Comparison of ENCODE assay signal across 1 mouse cellular context in genomic region chr5:33301801-33302200, GRCm38 (mm10).
TF ChIP-seq lines count a peak whose summit lies in the region.

No protein-coding gene starts in this region.

TF ChIP-seq in CH12.LX, 34 proteins besides CTCF, POLR2A, EP300 and RAD21:
- no peak for TF ChIP-seq ELF1 (IDR thresholded peaks at IDR 0.05; ENCODE audit: low read depth, low read length)
- no peak for TF ChIP-seq MAFK (IDR thresholded peaks at IDR 0.05; ENCODE audit: insufficient replicate concordance, low read length)
- no peak for TF ChIP-seq IRF4 (IDR thresholded peaks at IDR 0.05; ENCODE audit: low read depth, low read length)
- no peak for TF ChIP-seq RCOR1 (conservative IDR thresholded peaks at IDR 0.05; ENCODE audit: low read depth, low read length)
- peak; percentile 55 for TF ChIP-seq SMC3 (IDR thresholded peaks at IDR 0.05; ENCODE audit: low read depth, low read length)
- TF ChIP-seq UBTF (IDR thresholded peaks at IDR 0.05; ENCODE audit: low read depth, low read length) = no peak
- TF ChIP-seq USF1 (IDR thresholded peaks at IDR 0.05; ENCODE audit: low read depth, low read length) = no peak
- no peak for TF ChIP-seq GABPA (IDR thresholded peaks at IDR 0.05; ENCODE audit: insufficient replicate concordance, low read depth, low read length)
- no peak for TF ChIP-seq CHD2 (IDR thresholded peaks at IDR 0.05; ENCODE audit: low read length)
- peak; percentile 75 for TF ChIP-seq MYC (IDR thresholded peaks at IDR 0.05; ENCODE audit: low read depth, low read length)
- 0 out of 2 replicates have a peak, but pooled peaks have one; percentile 5 for TF ChIP-seq ZC3H11A (IDR thresholded peaks at IDR 0.05; ENCODE audit: low read depth, low read length)
